Mouse (Mus musculus) heart, adult 2 months (tissue): ENCODE results near the gene Amigo3.

Source experiments
- CTCF ChIP-seq: fragments of 200-600 bp; IDR thresholded peaks from 2 replicates; pipeline ENCODE4 v1.8.1; 2022; ENCODE audit warnings: antibody characterized with exemption, mild to moderate bottlenecking, moderate library complexity
- EP300 ChIP-seq: fragments of 200-500 bp; IDR thresholded peaks from 2 replicates; pipeline ENCODE4 v1.6.1; 2011; ENCODE audit warnings: low read depth, low read length, control low read depth; ENCODE audit not compliant: insufficient read depth
- POLR2A ChIP-seq: fragments of 200-500 bp; IDR thresholded peaks from 2 replicates; pipeline ENCODE4 v1.6.1; 2011; ENCODE audit warnings: mild to moderate bottlenecking, low read depth, low read length, control low read depth; ENCODE audit not compliant: insufficient read depth

DNA sequence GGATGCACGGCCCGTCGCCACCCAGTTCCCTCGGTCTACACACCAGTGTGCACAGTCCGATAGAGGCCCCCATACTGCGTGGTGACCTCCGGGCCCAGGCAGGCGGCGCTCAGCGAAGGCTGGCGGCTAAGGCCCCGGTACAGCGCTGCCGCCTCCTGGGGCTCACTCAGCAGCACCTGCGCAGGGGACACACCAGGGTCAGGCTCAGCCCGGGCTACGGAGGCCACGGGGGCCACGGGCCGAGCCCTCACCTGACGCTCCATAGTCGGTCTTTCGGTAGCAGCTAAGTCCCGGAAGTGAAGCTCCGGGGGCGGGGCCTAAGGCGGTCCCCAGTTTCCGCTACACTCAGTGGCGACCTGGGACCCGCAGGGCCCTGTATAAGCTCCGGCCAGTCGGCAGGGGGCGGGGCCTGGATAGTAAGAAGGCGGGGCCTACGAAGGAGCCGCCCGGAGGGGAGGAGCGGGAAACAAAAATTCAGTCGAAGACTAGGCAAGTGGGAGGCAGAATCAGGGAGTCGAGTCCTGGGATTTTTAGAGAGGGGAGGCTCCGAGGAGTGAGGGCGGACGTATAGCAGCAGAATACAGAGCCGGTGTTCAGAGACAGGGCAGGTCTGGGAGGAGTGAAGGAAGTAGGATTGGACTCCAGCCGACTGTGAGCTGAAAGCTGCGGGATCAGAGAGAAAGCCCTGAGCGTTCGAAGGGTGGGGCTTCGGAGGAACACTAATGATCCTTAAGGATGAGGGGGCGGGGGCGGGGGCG lies 41.4 kb downstream of the Amigo3 start, which contains the start of gene Apeh:
- TF ChIP-seq POLR2A (peak; percentile 55), CTCF (peak; percentile 39), EP300 (no peak)
